Mouse (Mus musculus) small intestine, adult 10 weeks (tissue): ENCODE results near the gene Scgb1c1. TPM values are rescaled to one million over a fixed set of nuclear protein-coding genes. Genes with fewer than 3 reads are reported as not detected.

ENCODE experiments used
- polyA plus RNA-seq: library from polyadenylated mRNA; stranded (reverse); fragments of 350-450 nt; fragmentation: Illumina TruSeq; extraction: RNeasy Lipid Tissue Mini Kit (QIAGEN cat#74804); gene quantifications from one replicate; pipeline ENCODE4 v1.2.3, GENCODE M21; 2014; ENCODE audit warnings: low replicate concordance

The Scgb1c1 gene
- not detected for polyA plus RNA-seq

GRCm38 (mm10) chr7:140844905-140845665, at the start of gene Scgb1c1:
TSS of gene Scgb1c1 (plus strand) at chr7:140845547.

GRCm38 (mm10) chr7:140821653-140822329, 23.6 kb upstream of the Scgb1c1 start, which contains the start of gene Zfp941:
TSS of gene Zfp941 (minus strand) at chr7:140822178.

GRCm38 (mm10) chr7:140834968-140835757, 10.2 kb upstream of the Scgb1c1 start, which contains the start of gene Urah:
TSS of gene Urah (plus strand) at chr7:140835018.

GRCm38 (mm10) chr7:140847755-140848580, 2.6 kb downstream of the Scgb1c1 start, which contains the start of gene Odf3:
TSS of gene Odf3 (plus strand) at chr7:140847805.

GRCm38 (mm10) chr7:140855860-140856784, 10.8 kb downstream of the Scgb1c1 start, which contains the start of gene Gm45785:
TSS of gene Gm45785 (minus strand) at chr7:140856331.

GRCm38 (mm10) chr7:140856785-140857549, 11.6 kb downstream of the Scgb1c1 start, which contains the start of gene Ric8a:
TSS of gene Ric8a (plus strand) at chr7:140856957.

GRCm38 (mm10) chr7:140857550-140858505, 12.5 kb downstream of the Scgb1c1 start, which contains the start of gene Bet1l:
TSS of gene Bet1l (minus strand) at chr7:140857577.

GRCm38 (mm10) chr7:140881696-140882468, 36.5 kb downstream of the Scgb1c1 start, which contains the start of the genes Psmd13 and Sirt3:
TSS of gene Psmd13 (plus strand) at chr7:140881968.
TSS of gene Sirt3 (minus strand) at chr7:140882309.

Other genes starting within 250 kb of the Scgb1c1 start
- gene Olfr46, start 244.3 kb upstream of the Scgb1c1 start, polyA plus RNA-seq: not detected
- gene Olfr61, start 216.6 kb upstream of the Scgb1c1 start, polyA plus RNA-seq: not detected
- gene Olfr53, start 199.1 kb upstream of the Scgb1c1 start, polyA plus RNA-seq: not detected
- not detected for gene Olfr539, start 185.6 kb upstream of the Scgb1c1 start, polyA plus RNA-seq
- gene Olfr45, start 163.6 kb upstream of the Scgb1c1 start, polyA plus RNA-seq: not detected
- not detected for gene Olfr541, start 148.3 kb upstream of the Scgb1c1 start, polyA plus RNA-seq
- gene Cyp2e1, start 81.8 kb upstream of the Scgb1c1 start, polyA plus RNA-seq: 17.1 TPM
- not detected for gene Syce1, start 57.7 kb upstream of the Scgb1c1 start, polyA plus RNA-seq
- gene Zfp941, start 23.4 kb upstream of the Scgb1c1 start, polyA plus RNA-seq: 0.48 TPM
- 11.9 TPM for gene Urah, start 10.5 kb upstream of the Scgb1c1 start, polyA plus RNA-seq
- not detected for gene Odf3, start 2.3 kb downstream of the Scgb1c1 start, polyA plus RNA-seq
- gene Gm45785, start 10.8 kb downstream of the Scgb1c1 start, polyA plus RNA-seq: not detected
- gene Ric8a, start 11.4 kb downstream of the Scgb1c1 start, polyA plus RNA-seq: 3.7 TPM
- gene Bet1l, start 12.0 kb downstream of the Scgb1c1 start, polyA plus RNA-seq: 0.78 TPM
- gene Psmd13, start 36.4 kb downstream of the Scgb1c1 start, polyA plus RNA-seq: 132 TPM
- 3.8 TPM for gene Sirt3, start 36.8 kb downstream of the Scgb1c1 start, polyA plus RNA-seq
- not detected for gene Cox8b, start 54.9 kb downstream of the Scgb1c1 start, polyA plus RNA-seq
- 23.8 TPM for gene Nlrp6, start 75.4 kb downstream of the Scgb1c1 start, polyA plus RNA-seq
- gene Pgghg, start 95.8 kb downstream of the Scgb1c1 start, polyA plus RNA-seq: 0.30 TPM
- gene Ifitm5, start 104.7 kb downstream of the Scgb1c1 start, polyA plus RNA-seq: not detected
- gene Gm45717, start 110.4 kb downstream of the Scgb1c1 start, polyA plus RNA-seq: not detected
- 37.5 TPM for gene Ifitm2, start 110.4 kb downstream of the Scgb1c1 start, polyA plus RNA-seq
- gene Ifitm1, start 121.7 kb downstream of the Scgb1c1 start, polyA plus RNA-seq: 3.0 TPM
- gene Ifitm3, start 165.2 kb downstream of the Scgb1c1 start, polyA plus RNA-seq: 4.3 TPM
- 5.2 TPM for gene Ifitm6, start 172.4 kb downstream of the Scgb1c1 start, polyA plus RNA-seq
- not detected for gene Gm17387, start 183.6 kb downstream of the Scgb1c1 start, polyA plus RNA-seq
- gene B4galnt4, start 215.6 kb downstream of the Scgb1c1 start, polyA plus RNA-seq: 0.45 TPM
- 0.74 TPM for gene Pkp3, start 232.7 kb downstream of the Scgb1c1 start, polyA plus RNA-seq